Mouse (Mus musculus): Measurements from ENCODE around the gene Elf2.
"Not testable (repeated sequence)": the region's sequence is repeated elsewhere in the genome, so short reads cannot be mapped to it uniquely, and the experiment has no call there.

The Elf2 gene

DNA sequence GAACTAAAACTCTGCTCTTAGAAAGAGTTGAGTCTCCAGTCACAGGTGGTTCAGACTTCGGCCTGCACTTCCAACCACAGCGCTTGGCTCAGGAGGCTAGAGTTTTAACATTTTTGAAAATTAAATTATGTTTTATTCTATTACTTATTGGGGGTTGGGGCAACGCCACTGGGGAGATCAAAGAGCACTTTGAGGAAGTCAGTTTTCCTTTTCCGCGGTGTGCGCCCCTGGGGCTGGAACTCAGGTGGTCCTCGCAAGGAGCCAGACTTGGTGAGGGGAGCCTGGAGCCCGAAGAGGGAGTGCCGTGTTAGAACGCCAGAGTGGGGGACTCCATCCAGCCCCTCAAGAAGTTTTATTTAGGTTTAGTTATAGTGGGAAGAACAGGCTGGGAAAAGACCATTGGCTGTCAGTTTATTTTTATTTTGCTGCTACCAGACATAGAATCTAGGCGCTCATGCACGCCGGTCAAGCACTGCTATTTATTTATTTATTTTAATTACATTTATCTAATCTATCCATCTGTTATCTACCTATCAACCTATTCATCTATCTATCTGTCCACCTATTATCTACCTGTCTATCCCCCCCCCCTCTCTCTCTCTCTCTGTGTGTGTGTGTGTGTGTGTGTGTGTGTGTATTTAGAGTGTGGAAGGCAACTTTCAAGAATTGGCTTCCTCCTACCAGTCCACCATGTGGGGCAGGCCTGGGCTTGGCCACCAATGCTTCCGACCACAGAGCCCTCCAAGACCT is 19.3 kb upstream of the Elf2 start:
- DNase-seq (ENCODE audit: extremely low spot score, low read depth, low spot score), result no peak

DNA sequence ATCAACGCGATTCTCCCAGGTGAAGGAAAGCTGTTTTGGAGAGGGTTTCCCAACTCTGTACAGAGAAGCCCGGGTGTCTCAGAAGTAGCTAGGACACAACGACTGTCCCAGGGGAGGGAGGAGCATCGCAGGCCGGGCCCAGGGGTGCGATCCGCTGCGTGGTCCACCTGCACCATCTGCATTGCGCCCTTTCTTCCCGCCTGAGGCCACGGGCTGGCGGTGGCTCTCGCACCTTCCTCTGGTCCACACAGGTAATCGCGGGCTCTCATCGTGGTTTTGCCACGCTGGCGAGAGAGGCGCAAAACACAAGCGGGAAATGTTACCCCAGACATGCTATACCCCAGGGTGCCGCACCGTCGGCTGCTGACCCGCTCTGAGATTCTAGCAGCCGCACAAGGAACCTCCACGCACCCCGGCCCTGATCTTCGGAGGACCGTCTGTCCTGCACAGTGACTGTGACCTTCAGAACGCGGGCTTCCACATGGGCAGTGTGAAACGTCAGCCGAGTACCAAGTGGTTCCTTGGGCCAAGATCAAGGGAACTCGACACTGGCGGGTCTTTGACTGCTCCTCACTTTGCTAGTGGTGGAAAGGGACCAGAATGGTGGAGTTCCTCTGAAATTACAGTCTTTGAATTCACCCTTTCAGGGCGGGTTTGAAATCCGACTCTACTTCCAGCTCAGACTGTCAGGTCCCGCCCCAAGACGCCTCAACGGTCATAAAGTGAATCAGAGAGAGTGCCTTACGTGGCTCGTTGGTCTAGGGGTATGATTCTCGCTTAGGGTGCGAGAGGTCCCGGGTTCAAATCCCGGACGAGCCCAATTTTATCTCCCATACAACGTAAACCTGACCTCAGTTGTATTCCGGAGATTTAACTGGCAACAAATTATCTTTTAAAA is 18.4 kb upstream of the Elf2 start:
- DNase-seq (ENCODE audit: extremely low spot score, low read depth, low spot score), result peak; percentile 89

DNA sequence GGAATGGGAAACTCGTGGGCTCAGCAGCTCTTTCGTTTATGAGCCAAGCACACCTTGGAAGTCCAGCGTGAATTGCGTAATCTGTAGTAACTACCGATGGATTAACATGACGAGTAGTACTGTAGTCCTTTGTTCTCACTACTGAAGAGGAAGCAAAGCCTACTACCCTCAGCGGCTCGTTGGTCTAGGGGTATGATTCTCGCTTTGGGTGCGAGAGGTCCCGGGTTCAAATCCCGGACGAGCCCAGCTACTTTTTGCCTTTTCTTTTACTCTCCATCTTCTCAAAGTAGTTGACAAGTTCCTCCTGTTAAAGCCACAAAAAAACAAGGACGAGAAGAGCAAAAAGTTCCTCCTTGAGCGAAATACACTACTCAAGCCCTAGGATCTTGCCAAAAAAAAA is 17.7 kb upstream of the Elf2 start:
- peak; percentile 82 for DNase-seq (ENCODE audit: extremely low spot score, low read depth, low spot score)

DNA sequence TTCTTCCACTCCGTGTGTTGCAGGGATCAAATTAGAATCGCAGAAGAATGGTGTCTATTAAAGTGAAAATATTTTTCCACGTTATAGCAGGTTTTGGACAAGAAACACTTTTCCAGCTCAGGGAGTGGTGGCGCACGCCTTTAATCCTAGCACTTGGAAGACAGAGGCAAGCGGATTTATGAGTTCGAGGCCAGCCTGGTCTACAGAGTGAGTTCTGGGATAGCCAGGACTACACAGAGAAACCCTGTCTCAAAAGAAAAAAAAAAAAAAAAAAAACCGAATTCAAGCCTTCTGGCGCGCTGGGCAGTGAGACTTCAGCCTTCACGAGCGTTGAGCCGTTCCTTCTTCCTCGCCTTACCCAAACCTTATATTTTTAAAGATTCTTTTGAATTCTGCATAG is 17.2 kb upstream of the Elf2 start:
- DNase-seq (ENCODE audit: extremely low spot score, low read depth, low spot score), result no peak

DNA sequence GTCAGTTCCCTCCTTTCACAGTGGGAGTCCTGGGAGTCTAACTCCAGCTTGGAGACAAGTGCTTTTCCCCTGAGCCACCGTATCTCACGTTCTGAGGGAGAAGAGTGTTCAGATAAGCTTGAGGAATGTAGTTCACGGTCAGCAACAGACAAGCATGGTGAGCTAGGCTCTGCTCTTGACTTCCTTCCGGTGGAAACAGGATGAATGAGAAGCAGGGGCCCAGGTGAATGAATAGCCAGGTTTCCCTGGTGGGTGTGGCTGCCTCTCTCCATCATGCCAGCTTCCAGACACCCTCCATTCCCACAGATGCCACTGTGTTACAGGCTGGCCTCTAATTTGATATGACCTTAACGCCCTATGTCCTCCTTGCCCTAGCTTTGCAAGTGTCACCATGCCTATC is 16.6 kb upstream of the Elf2 start:
- no peak for DNase-seq (ENCODE audit: extremely low spot score, low read depth, low spot score)

DNA sequence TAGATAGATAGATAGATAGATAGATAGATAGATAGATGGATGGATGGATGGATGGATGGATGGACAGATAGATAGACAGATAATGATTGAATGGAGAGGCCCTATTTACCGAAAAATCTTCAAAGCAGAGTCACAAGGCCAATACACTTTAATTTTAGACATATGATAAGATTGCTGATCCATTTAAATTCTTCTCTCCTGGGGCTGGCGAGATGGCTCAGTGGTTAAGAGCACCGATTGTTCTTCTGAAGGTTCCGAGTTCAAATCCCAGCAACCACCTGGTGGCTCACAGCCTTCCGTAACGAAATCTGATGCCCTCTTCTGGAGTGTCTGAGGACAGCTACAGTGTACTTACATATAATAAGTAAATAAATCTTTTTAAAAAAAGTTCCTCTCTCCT is 14.5 kb upstream of the Elf2 start:
- DNase-seq (ENCODE audit: extremely low spot score, low read depth, low spot score), result not testable (repeated sequence)

DNA sequence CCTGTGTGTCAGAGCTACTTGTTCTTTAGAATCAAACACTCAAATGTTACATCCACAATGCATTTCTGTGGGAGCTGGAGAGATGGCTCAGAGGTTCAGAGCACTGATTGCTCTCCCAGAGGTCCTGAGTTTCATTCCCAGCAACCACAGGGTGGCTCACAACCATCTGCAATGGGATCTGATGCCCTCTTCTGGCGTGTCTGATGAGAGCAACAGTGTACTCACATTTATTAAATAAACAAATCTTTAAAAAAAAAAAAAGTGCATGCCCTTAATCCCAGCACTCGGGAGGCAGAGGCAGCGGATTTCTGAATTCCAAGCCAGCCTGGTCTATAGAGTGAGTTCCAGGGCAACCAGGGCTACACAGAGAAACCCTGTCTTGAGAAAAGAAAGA is 13.6 kb upstream of the Elf2 start:
- no peak for DNase-seq (ENCODE audit: extremely low spot score, low read depth, low spot score)

DNA sequence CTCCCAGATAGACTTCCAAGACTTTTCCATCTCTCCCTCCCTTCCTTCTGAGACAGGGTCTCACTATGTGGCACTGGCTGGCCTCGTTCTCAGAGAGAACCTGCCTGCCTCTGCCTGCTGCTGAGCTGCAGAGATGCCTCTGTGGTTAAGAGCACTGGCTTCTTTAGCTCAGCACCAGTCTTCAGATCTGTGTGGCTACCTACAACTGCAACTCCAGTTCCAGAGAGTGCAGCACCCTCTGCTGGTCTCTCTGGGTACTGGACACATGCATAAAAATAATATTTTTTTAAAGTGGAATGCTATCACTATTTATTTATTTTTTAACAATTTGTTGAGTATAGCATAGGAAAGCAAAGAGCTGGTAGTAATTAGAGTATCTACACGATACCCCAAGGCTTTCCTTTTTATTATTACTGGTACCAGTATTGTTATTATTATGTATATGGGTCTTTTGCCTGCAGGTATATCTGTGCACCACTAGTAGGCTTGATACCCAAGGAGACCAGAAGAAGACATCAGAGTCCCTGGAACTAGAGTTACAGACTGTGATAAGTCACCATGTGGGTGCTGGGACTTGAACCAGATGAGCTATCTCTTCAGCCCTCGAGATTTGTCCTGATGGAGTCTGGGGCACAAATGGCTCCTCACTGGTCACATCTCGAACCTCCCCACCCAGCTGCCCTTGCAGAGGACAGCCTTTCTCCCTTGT is 13.0 kb upstream of the Elf2 start:
- DNase-seq (ENCODE audit: extremely low spot score, low read depth, low spot score), result no peak

DNA sequence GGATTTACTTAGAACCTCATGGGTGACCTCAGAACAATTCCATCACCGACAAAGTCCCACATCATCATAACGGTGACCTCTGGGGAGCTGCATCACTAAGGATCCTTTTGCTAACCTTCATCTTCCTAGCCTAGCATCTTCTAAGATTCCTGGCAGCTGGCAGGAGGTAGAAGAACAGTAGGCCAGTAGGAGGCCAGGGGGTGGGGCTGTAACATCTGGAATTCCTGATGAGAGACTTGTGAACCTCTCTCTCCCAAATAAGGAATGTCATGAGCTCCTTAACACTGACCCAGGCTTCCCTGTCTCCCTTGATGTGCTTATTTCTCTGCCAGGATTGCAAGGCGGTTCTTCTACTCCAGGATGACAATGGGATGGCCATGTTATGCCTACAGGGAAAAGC is 10.3 kb upstream of the Elf2 start:
- DNase-seq (ENCODE audit: extremely low spot score, low read depth, low spot score), result no peak

DNA sequence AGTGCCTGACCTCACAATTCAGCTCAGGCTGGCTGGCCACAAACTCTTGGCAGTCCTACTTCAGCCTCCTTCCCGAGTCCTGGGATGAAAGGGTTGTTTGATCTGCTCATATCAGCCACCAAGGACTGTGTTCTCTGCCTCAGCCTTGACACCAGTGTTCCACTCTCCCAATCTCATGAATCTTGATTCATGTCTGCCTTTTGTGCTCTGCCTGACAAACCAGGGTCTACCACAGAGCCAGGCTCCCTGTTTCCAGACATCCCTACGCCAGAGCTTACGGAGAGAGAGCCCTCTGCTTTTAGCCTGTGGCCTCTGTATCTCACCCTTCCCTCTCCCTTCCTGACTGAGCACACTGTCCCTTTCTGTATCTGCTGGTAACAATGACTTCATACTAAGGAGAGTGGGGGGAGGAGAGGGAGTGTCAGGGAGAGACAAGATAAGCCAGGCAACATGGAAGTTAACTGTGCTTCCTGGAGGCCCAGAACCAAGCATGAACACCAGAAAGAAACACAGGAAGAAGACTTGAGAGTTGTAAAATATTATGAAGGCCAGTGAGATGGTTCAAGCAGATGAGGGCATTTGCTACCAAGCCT is 8.3 kb upstream of the Elf2 start:
- no peak for DNase-seq (ENCODE audit: extremely low spot score, low read depth, low spot score)

DNA sequence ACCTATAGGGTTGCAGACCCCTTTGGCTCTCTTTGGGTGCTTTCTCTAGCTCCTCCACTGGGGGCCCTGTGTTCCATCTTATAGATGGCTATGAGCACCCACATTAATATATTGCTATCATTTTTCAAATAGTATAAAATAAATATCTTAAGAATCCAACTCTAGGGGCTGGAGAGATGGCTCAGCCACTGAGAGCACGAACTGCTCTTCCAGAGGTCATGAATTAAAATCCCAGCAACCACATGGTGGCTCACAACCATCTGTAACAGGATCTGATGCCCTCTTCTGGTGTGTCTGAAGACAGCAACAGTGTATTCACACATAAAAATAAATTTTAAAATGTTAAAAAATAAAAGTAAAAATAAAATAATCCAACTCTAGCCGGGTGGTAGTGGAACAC is 4.6 kb upstream of the Elf2 start:
- DNase-seq (ENCODE audit: extremely low spot score, low read depth, low spot score), result not testable (repeated sequence)

DNA sequence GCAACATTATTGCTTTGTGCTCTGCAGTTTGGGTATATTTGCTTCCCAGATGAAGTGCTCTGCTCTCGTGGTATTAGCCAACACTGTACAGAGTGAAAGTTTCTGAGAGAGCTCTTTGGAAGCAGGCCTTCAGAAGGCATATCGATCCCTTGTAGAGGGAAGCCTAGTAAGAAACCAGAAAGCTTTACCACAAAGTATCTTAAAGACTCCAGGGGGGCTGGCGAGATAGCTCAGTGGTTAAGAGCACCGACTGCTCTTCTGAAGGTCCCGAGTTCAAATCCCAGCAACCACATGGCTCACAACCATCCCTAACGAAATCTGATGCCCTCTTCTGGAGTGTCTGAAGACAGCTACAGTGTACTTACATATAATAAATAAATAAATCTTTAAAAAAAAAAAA is 3.7 kb upstream of the Elf2 start:
- not testable (repeated sequence) for DNase-seq (ENCODE audit: extremely low spot score, low read depth, low spot score)

DNA sequence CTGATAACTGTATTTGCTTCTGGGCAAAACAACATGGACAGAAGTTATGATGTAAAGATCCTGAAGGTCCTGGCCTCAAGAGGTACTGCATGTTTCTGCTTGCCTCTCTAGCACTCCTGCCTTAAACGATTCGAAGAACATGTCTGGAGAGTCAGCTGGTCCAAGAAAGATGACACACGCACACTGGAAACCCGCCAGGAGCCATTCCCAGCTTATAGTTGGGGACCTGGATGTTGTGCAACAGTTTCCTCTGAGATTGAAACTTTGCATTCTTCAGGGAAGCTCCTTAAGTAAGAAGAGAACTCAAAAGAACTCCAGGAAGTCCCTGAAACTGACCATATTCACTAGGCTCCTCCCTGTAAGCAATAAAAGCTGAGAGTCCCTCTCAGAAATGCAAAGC is 2.8 kb upstream of the Elf2 start:
- DNase-seq (ENCODE audit: extremely low spot score, low read depth, low spot score), result no peak

DNA sequence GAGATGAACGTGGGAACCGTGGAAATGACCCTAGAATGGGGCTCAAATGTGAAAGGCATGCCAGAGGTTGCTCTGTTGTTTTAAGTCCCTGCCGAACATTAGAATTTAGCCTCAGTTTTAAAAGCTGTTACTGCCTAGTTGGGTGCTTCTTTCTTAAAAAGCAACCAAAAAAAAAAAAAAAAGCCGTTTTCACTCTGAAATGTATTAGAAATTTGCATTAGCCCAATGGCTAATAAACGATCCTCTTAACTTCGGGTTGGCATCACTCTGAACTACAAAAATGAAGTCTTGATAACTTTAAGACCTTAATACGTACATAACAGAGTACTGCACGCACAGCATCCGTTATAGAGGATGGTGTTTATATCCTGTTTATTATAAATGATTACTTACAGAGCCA is 1.7 kb upstream of the Elf2 start:
- DNase-seq (ENCODE audit: extremely low spot score, low read depth, low spot score), result no peak

DNA sequence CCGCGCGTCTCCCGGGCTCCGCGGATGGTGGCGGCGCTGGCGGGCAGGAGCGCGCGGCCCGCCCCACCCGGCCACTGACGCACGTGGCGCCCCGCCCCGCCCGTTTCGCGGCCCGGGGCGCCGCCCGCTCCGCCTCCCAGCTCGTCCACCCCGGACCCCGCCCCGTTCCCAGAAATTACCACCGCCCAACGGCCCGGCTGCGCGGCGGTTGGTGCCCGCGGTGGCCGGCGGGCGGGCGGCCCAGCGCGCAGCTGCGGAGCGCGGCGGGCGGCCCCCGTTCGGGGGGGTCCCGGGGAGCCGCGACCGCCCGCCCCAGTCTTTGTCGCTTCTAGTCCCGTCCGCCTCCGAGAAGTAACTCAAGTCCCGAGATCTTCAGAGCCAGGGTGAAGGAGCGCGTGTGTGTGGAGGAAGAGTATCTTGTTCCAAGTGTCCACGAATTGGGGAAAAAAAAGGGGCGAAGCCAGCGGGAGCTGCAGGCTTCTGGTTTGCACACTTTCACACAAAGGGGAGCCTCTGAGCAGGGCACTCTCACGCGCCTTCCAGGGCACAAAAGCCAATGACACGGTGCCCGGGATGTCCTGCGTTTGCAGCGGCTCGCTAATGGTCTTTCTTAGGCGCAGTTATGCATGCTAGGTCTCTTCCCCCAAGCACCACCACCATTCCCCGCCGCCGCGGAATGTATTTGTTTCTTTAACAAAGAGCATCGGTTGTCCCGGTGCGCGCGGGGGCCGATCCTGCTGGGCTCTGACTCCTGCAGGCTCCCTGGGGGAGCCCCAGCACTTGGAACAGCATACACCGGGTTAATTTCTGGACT is 1.0 kb upstream of the Elf2 start:
- DNase-seq (ENCODE audit: extremely low spot score, low read depth, low spot score), result no peak

DNA sequence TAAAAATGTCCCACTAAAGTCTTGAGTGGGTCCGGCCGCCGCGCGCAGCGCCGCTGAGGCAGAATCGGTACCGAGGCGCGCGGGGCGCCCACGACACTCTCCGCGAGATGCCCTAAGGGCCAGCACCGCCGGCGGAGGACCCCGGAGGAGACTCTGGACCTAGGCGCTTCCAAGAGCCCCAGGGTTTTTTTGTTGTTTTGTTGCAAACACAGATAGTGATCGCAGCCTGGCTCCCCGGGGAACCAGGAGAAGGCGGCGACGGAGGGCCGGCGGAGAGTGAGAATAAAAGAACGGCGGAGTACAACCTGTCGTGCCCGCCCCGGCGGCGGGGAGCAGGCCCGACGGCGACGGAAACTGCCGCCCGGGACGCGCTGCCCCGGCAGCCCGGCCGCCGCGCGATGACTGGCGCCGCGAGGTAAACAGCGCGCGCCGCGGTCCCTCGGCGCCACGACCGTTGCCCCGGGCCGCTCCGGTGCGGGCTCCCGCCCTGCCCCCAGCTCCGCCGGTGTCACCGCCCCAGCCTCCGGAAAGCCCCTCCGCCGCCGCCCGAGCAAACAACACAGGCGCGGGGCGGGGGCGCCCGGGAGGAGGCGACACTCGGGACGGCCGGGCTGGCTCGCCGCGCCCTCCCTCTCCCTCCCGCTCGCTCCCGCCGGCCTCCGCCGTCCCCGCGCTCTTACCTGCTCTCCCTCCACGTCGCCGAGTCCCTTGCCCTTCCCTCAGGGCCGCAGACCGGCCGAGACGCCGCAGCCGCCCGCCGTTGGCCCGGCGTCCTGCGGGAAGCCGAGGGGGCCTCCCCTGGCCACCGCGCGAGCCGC is 520 bp downstream of the Elf2 start:
- DNase-seq (ENCODE audit: extremely low spot score, low read depth, low spot score), result no peak

DNA sequence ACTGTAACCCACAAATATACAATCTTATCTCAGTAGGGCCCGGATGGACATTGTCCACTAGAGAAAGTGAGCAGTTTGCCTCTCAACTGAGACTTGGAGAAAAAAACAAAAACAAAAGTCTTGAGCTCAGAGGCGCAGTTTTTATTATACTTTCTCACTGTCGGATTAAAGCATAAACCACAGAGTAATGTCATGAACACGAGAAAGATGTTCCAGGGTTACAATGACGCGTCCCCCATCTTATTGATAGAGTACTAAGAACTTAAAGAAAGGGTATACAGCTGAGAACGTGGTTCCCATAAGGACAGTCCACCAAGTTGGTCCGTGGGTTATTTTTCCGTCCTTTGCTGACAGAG is 1.1 kb downstream of the Elf2 start:
- DNase-seq (ENCODE audit: extremely low spot score, low read depth, low spot score), result no peak

DNA sequence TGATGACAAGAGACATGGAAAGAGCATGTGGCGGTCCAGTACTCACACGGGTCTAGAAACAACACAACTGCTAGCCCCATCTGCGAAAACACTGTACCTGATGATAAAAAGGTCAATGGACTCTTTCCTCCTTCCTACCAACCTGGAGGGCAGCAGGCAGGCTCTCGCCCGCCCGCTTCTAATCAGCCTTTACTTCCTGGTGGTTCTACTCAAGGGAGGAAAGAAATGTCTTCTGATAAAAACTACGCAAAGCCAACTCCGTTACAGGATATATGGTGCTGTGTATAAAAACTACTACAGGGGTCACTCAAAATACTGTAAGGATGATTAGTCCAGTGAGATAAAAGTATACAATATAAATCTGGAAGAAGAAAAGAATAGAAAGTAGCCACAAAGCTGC is 5.1 kb downstream of the Elf2 start:
- DNase-seq (ENCODE audit: extremely low spot score, low read depth, low spot score), result no peak

DNA sequence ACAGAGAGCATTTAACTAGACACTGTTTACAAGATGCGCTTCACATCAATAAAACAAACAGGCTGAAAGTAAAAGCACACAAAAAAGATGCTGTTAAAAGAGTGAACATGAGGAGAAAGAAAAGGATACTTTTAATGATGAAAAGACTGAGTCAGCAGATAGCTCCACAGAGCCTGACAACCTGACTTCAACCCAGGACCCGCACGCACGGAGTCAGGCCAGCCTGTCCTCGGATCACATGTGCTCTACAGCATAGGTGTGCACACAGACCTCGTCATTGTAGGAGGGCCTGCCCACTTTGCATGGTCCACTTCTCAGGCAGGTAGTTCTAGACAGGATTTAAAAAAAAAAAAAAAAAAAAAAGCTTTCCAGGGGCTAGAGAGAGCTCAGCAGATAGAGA is 6.5 kb downstream of the Elf2 start:
- no peak for DNase-seq (ENCODE audit: extremely low spot score, low read depth, low spot score)

All from hindlimb bud, embryonic 11.5 days (tissue).